Mouse (Mus musculus) kidney, postnatal 10 days (tissue): ENCODE data around the gene Vtcn1.
"Not testable (repeated sequence)": the region's sequence is repeated elsewhere in the genome, so short reads cannot be mapped to it uniquely, and the experiment has no call there.

Source experiments
- DNase-seq: peaks from one replicate; pipeline ENCODE4 v3.0.0; 2021; ENCODE audit warnings: mixed read lengths

Gene Vtcn1

DNA sequence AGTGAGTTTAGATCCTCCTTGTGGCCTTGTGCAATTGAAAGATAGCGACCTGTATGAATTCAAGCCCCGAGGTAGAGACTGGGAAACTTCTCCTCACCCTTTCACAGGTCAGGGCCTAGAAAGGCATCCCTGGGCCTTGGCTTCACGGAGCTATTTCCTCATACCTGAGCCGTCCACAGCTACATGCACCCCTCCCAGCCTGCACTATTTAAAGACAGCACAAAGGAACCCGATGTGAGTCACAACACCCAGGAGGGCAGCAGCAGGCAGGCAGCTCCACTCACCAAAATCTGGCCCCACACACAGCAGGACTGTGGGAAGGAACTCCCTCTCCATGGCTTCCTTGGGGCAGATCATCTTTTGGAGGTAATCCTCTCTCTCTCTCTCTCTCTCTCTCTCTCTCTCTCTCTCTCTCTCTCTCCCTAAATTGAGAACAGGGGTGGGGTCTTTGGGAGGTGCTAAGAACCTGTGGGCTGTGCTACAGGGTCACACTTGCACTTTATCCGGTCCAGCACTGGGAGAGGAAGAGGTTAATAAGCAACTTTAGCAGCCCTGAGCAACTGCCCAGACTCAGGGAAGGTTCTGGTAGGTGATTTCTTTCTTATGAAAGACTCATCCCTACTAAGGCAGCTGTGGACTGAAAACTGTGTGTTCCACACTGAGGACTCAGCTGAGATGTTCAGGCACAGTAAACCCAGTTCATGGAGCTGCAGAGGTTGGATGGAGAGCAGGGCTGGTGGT lies at the start of gene Vtcn1:
Gene Vtcn1, plus strand, starts transcription at position 235 of the 741 bp plus-strand sequence.
- DNase-seq, result no peak

DNA sequence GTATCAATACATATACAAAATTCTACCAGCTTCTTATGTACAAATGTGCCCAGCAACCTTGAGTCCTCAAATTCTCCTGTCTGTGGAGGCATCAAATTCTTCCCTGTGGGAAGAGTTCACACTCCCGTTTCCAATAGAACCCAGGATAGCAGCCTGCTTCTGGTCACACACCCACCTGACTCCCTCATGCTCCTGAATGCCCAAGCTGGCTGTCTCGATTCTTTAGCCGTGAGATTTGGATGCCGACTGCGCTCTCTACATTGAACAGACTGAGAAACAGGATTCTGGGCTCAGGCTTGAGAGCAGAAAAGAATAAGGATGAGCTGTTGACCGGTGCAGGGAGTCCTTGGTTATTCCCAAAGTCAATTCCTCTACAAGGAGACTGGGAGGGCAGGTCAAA lies 48.3 kb upstream of the Vtcn1 start:
- DNase-seq, result no peak

DNA sequence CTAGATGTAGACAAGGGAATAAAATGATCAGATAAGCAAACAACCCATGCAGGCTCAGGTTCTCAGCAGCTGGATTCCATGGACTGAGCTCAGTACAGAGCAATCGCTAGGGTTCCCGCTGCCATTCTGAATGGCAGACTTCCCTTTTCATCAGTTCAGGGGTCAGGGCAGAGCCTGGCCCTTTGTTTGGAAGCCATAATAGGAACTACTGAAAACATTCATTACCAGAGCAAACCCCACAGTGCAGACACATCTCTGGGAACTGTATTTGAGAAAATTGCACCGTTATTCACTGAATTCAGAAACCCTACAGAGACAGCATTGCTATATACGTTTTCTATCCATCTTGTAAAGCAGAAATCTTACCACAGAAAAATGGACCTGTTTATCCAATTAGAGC lies 47.7 kb upstream of the Vtcn1 start:
- no peak for DNase-seq

DNA sequence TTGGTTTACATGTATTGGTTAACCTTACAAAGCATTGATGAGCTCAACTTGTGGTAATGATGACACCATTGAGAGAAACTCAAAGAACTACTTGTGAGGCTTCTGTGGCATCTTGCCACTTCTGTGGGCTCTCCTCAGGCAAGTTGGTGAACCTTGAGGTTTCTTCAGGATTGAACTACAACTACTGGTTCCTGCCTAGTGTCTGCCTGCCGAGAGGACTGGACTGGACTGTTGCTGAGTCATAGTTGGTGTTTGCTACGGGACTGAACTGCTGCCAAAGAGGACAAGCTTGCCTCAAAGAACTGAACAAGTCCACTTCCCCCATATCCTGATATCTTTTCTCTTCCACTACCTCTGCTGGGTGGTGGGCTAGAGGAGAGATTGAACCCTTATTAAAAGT lies 39.2 kb upstream of the Vtcn1 start:
- no peak for DNase-seq

DNA sequence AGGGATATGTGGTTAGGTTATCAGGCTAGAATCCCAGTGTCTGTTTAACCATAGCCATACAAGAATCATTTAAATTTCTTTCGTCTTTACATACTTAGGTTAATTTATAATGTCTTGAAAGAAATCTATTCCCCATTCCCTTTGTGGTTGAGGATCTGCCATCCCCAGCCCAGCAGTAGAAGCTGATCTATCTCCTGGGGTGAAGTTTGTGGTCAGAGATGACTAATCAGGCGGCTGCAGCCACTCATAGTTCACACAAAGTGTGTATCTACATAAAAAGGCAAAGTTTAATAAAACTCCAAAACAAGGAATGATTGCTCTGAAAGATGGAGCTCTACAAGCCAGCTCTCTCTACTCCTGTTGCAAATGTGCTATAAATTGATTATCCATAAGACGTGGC lies 33.6 kb upstream of the Vtcn1 start:
- no peak for DNase-seq

DNA sequence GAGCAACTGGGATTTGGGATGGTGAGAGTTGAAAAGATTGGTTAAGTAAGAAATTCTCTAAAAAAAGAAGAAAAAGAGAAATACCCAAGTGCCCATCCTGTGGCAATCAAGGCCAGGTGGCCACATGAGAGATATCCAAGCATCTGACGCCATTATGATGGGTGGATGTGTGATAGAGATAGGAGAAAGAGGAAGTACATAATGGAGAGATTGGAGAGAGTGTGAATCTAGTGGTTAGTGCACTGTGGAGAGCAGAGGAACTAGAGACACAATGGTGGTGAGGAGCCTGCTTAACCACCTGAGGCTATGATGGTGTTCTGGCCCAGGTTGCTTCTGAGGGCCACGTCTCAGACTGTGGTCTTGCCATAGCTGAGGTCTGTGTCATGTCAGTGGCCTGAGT lies 31.9 kb upstream of the Vtcn1 start:
- no peak for DNase-seq

DNA sequence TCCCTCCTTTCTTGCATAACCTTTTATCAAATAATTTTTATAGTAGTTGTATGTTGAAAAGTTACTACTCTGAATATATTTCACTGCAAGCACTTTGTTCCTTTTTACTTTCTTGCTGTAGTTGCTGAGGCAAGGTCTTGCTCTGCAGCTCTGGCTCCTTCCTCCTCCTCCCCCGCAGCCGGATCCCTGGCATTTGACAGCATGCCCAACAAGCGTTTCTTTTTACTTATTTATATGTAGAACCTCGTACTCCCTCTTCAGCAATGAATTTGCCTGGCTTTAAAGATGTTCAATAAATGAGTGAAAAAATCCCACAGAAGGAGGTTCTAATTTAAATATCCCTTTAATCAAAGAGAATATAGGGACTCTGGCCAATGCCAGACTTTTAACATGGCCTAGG lies 28.7 kb upstream of the Vtcn1 start:
- peak; percentile 34 for DNase-seq

DNA sequence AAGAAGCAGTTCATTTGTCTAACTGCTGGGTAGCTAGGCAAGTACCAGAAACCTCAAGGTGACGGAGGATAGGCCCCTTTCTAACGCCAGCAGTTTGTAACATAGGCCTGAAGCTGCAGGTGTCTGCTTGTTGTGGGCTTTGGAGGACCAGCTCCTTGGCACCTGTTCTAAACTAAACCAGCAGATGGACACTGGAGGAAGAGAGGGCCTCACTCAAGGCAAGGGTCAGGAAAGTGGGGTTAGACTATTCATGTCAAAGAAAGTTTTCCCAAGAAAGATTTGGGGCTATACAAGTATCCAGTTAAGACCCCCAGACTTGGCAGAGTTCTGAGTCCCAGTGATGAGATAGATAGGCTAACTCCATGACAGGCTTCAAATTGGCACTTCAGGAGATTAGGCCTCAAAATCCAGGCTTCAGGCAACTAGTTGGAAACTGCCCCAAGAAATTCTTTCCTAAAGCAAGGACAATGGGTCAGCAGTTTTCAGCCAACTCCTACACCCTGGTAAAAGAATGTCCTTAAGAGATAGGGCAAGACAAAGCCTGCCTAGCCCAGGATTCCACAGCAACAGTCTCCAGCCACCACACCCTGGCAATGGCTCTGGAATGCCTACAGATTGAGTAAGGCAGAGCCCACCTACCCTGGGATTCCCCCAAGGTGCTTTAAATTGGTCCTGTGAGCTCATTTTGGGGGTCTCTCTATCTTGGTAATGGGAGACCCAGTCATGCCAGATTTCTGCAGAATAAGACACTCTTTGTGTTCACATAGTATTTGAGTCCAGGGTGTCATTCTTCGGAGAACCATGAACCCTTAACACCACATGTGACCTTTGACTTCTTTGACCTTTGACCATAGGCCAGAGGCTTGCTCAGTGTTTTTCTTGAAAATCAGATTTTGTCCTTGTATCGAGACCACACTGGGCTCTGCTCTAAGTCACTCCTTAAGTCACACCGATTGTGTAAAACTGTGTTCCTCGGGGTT lies 27.8 kb upstream of the Vtcn1 start:
- no peak for DNase-seq

DNA sequence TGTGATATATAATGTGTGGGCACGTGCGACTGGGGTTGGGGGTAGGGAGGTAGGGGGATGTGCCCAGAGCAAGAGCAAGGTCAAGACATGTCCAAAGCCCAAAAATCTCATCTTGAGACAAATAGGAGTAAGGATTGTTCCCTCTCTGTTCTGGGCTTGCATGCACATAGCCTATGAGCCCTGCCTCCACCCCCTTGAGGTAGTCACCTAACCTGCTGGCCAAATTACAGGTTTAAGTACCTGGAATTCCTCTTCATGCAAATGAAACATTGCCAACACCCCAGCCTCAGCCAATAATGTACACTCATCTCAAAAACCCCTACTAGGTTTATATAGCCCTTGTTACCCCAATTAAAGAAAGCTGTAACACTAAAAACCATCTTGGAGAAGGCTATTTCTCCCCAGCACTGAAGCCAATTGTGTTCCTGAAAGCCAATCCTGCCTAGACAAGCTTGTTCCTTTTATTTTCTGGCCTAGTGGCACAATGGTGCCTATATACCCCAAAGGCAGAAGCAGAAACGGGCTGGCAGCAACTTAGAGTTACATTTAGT lies 26.3 kb upstream of the Vtcn1 start:
- DNase-seq, result no peak

DNA sequence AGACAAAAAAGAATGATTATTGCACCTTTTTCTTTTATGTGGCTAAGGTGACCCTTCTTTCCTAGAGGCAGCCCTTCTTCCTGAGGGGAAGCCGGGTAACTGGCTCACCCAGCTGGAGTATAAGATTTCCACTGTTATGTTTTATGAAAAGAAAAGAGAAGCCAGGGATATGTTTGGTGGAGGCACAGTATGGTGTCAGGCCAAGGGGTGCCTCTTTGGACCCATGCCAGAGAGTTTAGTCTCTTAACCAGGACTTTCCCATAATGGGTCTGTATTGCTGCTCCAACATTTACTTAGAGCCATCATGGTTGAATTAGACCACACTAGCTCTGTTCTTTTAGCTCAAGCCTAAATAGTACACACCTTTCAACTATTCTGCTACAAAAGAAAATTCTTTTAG lies 20.3 kb upstream of the Vtcn1 start:
- no peak for DNase-seq

DNA sequence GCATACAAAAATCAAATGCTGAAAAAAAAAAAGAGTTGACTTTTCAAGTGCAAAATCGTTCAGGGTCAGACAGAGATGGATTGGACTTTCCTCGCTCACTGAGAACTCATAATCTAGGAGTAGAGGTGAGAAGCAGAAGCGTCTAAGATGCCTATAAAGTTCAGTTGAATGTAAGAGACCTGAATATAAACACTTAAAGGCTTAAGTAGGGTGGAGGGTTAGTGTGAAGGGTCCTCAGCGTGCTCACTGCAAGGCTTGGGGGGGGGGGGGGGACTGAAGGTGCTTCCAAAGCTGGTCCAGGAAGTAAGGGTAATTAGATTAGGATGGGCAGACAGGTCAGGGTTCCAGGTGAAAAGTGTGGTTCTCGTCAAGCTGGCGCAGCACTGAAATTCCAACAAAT lies 19.3 kb upstream of the Vtcn1 start:
- no peak for DNase-seq

DNA sequence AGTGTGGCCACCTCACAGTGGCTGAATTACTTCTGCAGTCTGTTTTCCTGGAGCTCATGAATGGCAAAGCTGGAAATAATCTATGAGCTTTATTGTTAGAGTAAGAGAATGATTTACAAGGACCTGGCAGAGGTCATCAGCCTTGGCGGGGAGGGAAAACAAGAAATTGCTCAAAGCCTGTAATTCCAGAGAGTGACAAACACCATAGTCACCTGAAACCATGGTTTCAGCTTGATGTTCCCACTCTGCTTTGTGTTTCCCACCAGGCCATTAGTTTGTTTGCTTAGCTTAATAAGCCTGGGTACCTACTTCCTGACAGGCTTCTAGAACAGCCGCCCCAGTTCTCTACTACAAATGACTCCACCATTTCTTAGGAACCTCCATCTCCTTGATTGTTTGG lies 14.8 kb upstream of the Vtcn1 start:
- no peak for DNase-seq

DNA sequence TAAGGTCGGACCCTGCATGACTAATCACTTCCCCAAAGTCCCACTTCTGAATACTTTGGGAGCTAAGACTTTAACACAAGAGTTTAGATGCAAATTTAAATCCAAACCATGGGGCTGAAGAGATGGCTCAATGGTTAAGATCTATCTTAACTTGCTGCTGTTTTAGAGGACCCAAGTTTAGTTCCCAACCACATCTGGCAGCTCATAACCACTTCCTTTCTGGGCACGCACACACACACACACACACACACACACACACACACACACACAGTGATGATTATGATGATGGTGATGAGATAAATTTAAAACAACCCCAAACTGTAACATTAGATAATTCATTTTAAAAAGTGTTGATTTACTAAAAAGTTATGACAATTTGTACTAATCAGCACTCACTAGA lies 13.4 kb upstream of the Vtcn1 start:
- no peak for DNase-seq

DNA sequence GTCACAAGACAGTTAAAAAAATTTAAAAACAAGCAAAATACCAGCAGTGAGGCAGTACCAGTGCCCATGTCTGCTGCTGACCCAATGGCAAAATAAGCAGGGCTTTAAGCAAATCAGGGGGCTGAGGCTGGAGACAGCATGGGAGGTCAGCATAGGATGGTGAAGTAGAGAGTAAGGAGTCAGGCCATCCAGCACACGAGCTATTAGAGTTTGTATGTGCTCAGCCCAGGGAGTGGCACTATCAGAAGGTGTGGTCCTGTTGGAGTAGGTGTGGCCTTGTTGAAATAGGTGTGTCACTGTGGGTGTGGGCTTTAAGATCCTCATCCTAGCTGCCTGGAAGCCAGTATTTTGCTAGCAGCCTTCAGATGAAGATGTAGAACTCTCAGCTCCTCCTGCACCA lies 9.8 kb upstream of the Vtcn1 start:
- DNase-seq, result not testable (repeated sequence)

DNA sequence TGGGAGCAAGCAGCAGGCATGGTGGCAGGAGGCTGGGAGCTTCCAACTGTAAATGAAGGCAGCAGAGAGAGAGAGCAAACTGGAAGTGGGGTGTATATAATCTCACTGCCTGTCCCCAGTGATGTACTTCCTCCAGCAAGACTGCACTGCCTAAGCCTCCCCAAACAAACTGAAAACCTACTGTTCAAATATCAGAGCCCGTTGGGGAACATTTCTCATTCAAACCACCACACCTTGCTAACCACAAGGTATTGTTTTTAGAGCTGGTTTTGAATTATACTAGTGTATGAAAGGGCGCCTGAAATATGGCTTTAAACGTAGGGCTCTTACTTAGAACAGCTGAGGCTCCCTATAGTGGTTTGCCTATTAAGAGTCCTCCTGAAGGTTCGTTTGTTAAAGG lies 6.5 kb upstream of the Vtcn1 start:
- DNase-seq, result no peak

DNA sequence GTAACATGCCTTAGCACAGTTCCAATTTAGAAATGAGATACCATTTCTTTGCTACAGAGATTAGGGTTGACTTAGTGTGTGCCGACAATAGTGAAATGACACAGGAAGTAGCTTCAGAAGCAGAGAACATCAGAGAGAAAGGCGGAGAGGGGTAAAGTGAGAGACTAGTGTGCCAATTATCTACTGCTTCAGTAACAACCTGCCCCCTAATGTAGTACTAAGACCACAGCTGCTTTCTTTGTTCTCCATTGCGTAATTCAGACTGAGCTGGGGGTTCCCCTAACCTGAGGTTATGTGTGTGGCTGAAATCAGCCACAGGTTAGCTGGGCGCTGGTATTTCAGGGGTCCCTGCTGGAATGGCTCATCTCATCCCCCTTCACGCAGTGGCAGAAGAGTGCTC lies 5.7 kb upstream of the Vtcn1 start:
- no peak for DNase-seq

DNA sequence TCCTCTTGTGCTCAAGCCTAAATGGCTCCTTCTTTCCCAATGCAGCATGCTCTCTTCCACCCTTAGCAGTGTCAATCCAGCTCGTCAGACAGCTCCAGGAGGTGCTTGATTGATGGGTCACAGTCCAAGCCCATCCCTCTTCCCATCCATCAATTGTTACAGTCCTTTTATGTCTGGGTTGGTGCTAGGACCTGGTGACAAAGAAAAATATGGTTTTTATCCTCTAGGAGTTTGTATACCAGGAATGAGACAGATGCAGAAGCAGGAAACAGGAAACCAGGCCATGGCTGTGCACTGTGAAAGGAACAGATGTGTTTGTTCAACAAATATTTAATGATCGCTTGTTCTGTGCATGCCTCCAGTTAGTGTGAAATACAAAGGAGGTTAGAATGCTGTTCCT lies 4.4 kb upstream of the Vtcn1 start:
- no peak for DNase-seq

DNA sequence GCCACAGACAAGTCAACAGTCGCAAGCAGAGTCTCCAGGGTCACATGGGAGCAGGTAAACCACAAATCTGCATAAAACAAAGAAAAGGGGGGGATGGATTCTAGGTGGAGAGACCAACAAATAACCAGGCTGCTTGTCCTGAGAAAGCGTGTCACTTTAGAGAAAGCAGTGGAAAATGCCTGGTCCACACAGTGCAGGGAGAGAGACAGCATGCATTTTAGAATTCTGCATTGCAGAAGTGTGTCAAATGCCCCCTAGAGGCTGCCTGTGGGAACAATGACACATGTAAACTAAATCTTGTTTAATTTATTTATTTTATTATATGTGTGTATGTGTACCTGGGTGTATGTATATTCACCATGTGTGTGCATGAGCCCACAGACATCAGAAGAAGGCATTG lies 4.0 kb upstream of the Vtcn1 start:
- peak; percentile 35 for DNase-seq

DNA sequence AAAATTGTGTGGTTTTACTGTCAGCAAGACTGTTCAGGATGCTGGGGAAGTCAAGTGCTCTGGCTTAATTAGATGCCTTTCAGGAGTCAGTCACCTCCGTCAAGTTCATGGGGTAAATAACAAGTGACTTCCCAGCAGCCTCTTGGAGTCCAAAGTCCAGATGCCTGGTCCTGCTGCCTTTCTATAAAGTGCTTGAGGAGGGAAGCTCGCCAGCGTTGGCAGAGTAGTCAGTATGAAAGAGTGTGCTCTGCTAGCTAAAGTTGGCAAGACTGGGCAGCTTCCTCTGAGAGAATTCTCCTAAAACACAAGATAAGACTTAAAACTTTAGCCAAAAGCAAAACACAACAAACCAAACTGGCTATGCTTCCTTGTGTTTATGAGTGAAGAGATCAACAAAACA lies 18.5 kb downstream of the Vtcn1 start:
- peak; percentile 24 for DNase-seq

DNA sequence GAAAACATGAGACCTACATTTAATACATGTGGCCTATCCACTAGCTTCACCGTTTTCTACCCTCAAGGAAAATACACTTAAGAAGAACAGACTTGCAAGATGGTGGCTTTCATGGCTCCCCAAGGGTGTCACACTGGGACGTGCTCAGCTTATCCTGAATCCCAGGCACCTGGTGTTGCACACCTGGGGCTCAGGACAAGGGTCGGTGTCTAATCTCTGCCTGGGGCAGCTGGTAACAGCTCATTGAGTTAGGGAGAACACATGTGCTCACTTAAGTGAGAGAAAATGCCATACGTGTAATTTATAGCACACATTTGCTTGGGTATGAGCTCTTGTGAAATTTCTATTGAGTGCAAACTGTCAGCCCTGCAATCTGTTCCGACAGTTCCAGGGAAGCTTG lies 19.1 kb downstream of the Vtcn1 start:
- DNase-seq, result no peak

DNA sequence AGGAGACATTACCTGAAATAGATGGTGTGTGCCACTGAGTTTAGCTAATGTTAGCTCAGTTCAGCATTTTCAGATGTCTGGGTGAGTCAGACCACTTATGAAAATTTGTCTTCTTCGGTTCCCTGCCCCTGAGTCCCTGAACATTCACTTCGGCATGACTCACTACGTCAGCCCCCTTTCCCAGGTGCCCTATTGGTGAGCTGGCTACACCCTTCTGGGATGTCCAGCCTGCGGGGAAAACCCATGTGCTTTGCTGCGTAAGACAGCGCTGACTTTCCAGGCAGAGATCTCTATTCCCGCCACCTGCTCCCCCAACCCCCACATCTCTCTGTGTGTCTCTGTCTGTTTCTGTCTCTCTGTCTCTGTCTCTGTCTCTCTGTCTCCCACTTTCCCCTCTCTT lies 23.1 kb downstream of the Vtcn1 start:
- DNase-seq, result no peak

DNA sequence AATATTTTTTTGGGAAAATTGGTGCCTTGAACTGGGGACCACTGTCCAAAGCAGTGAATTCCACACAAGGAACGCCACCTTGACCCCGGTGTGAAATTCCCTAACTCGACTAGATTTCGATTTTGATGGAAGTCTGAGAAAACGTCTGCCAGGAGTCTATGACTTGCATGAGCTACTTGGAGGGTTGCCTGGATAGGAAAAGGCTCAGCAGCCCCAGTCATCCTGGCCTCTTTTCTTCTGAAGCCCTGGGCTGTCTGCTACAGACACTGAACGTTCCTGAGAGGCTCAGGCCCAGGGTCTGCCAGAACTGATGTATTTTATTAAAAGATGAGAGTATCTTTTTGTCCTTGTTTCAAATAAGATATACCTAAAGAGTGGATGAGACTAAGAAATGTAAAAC lies 25.2 kb downstream of the Vtcn1 start:
- no peak for DNase-seq

DNA sequence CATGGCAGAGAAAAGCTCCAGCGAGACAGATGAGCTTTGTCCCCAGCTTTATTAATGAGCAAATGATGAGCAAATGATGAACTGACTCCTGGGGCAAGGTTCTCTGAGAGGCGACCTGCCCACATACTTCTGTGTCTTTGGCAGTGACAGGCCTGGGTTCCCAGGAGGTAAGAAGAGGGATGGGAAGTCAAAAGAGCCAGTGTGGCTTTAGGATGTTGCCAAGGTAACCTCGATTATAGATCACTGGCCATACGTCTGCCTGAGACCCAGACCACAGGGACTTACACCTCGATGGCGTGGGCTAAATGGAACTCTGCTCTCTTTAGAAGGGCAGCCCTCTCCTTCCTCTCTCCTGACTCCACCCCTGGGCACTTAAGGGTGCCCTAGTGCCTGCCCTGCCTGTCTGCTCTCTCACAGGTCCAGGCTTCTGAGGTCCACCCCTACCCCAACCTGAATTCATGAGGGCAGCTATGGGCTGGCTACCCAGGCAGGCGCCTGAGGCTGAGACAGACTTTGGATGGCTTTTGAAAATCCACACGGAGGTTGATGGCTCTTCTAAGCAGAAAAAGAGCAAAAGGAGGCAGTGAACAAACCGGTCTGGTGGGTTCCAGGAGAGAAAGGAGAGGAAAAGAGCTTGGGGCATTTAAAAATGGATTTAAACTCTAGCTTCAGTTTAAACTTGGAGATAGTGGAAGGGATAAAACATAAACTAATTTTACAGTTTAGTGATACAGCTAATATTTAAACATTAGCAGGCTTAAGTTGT lies 31.0 kb downstream of the Vtcn1 start:
- peak; percentile 11 for DNase-seq
